Mouse (Mus musculus) bone marrow, adult 2 months (tissue): ENCODE data around the gene Tmem255b. TPM values are rescaled to one million over a fixed set of nuclear protein-coding genes. Genes with fewer than 3 reads are reported as not detected.

Source experiments
- H3K27ac ChIP-seq: fragments of 200-500 bp; 2 replicates; pipeline ENCODE4 v1.5.1; 2012; ENCODE audit warnings: low read depth, mild to moderate bottlenecking, control low read depth, inconsistent platforms, low read length; ENCODE audit not compliant: control insufficient read depth, poor library complexity, insufficient read depth
- H3K4me1 ChIP-seq: fragments of 200-500 bp; 2 replicates; pipeline ENCODE4 v1.6.1; 2011; ENCODE audit warnings: low read length; ENCODE audit not compliant: control insufficient read depth, insufficient read depth
- H3K4me3 ChIP-seq: fragments of 200-500 bp; replicated peaks from 2 replicates; pipeline ENCODE3; 2011; ENCODE audit warnings: mild to moderate bottlenecking, low read depth, low read length, control low read depth; ENCODE audit not compliant: control insufficient read depth
- CTCF ChIP-seq: fragments of 200-500 bp; IDR thresholded peaks from 2 replicates; pipeline ENCODE4 v1.5.1; 2011; ENCODE audit warnings: low read length, control low read depth; ENCODE audit not compliant: control insufficient read depth, insufficient read depth
- POLR2A ChIP-seq: fragments of 200-500 bp; IDR thresholded peaks from 2 replicates; pipeline ENCODE4 v1.6.1; 2011; ENCODE audit warnings: low read depth, mild to moderate bottlenecking, control low read depth, low read length, borderline replicate concordance; ENCODE audit not compliant: control insufficient read depth
- WGBS: fragments of 180-500 bp; shearing (Covaris S2); methylation state at CpG from one replicate; pipeline ENCODE4 v1.1.7; 2018; 5-methylcytosine and 5-hydroxymethylcytosine counted together
- polyA plus RNA-seq: library from polyadenylated mRNA; stranded (reverse); fragments of >200 nt; gene quantifications from 2 replicates; pipeline ENCODE4 v1.2.4, GENCODE M21; 2011; ENCODE audit warnings: low replicate concordance; ENCODE audit not compliant: missing spikeins, insufficient read depth, insufficient read length

Tmem255b gene
- polyA plus RNA-seq, 1 experiment: not detected

DNA sequence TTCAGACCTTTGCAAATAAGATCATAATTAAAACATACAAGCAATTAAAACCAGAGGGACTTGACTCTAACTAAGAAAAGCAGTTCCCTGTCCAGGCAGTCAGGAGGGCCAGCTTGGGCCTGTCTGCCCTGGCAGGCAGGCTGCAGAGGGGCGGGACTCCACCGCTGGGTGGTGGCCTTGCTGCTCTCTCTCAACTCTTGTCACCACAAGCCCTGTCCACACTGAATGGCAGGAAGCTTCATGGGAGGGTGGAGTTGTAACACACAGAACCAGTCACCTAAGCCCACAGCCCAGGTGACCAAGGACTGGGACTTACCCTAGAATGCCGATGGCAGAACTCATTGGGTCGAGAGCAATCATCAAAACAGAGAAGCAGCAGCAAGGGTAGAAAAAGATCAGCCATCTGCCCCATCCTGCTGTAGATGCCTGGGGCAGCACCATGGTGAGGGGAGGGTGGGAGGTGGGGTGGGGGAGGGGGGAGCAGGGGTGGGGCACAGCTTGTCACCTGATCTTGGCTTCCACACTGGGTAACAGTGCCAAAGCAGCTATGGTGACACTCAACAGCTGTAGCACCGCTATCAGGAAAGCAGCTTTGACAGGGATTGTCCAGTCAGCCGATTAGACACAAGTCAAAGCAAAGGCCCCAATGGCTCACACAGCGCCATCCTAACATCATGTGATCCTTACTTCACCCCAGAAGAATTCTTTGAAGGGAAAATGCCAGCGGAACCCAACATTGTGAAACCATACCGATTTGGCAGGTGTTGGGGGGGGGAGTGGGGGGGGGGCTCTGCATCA is 57.4 kb downstream of the Tmem255b start:
- H3K27ac ChIP-seq: no peak overlapping the region
- no peak overlapping the region for H3K4me3 ChIP-seq
- no peaks in the 10 kb centered on the region for H3K4me1 ChIP-seq
- 58% methylated on average over 9 of the region's 9 CpGs for WGBS
- no peak for TF ChIP-seq POLR2A
- TF ChIP-seq CTCF: no peak

- no peak for TF ChIP-seq CTCF
- TF ChIP-seq POLR2A: no peak
- Histone ChIP-seq H3K27ac (no peak overlapping the region), H3K4me3 (no peak overlapping the region), H3K4me1 (no peaks in the 10 kb centered on the region)
- 69% methylated on average over 11 of the region's 11 CpGs for WGBS
These were observed 58.0 kb downstream of the Tmem255b start for GRCm38 (mm10) chr8:13493011-13493410.

DNA sequence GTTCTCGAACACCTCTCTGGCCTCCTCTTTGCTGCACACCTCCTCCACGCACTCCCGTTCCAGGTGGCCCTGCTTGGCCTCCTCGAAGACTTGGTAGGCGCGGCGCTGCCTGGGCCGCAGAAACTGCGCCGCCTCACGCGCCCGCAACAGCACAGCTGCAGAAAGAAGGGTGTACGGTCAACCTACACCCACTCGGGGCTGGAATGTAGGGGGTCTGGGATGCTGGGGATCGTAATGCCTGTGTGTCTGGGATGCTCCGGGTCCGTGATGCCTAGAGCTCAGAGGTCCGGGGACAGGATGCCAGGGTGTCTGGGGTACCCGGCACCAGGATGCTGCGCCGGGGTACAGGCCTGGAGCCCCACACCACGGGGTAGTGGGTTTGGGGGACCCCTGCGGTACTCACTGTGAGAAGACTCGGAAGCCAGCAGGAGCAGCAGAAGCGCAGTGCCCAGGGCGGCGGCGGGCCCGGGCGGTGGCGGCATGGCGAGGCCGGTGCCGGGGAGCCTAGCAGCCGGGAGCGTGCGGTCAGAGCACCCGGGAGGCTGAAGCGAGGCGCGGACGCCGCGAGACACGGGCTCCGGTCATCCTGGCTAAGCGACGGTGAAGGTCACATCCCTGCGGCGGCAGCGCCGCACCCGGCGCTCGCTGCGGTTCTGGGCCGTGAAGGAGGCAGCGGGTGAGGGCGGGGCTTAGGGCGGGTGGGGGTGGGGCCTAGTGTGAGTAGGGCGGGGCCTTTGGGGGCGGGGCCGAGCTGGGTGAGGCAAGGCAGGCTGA is 59.1 kb downstream of the Tmem255b start, which contains the start of gene Gas6:
Gas6 (minus strand) TSS at position 633 of the 774 bp plus-strand sequence.
- Histone ChIP-seq H3K27ac (peak within 1 kb of the TSS; percentile 1; the same call in 1 of the 2 replicates), H3K4me1 (no peaks in the 10 kb centered on the region), H3K4me3 (no peak within 1 kb of the TSS)
- 2% methylated on average over 64 of the region's 64 CpGs for WGBS
- no peak for TF ChIP-seq CTCF
- TF ChIP-seq POLR2A: no peak

DNA sequence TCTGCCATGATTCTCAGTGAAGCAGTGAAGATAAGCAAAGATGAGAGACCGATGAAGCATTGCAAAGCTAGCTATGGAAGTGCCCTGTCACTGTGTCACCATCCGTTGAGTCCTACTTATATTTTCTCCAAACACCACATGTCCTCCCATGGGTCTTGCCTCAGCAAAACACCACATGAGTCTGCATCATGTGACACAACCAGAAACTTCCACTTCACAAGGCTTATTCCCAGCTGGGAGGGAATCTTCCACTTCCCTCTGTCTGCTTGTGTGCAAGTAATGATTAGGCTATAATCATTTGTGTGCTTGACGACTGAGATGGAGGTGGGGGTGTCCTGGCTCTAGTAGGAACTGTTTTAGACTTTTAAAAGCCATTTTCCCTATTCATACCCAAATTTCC is 66.2 kb downstream of the Tmem255b start:
- no peaks in the 10 kb centered on the region; the same call in 1 of the 2 replicates for H3K4me1 ChIP-seq
- 57% methylated on average over 3 of the region's 3 CpGs for WGBS
- H3K27ac ChIP-seq: no peak overlapping the region
- TF ChIP-seq POLR2A: no peak
- TF ChIP-seq CTCF: no peak
- no peak overlapping the region for H3K4me3 ChIP-seq

DNA sequence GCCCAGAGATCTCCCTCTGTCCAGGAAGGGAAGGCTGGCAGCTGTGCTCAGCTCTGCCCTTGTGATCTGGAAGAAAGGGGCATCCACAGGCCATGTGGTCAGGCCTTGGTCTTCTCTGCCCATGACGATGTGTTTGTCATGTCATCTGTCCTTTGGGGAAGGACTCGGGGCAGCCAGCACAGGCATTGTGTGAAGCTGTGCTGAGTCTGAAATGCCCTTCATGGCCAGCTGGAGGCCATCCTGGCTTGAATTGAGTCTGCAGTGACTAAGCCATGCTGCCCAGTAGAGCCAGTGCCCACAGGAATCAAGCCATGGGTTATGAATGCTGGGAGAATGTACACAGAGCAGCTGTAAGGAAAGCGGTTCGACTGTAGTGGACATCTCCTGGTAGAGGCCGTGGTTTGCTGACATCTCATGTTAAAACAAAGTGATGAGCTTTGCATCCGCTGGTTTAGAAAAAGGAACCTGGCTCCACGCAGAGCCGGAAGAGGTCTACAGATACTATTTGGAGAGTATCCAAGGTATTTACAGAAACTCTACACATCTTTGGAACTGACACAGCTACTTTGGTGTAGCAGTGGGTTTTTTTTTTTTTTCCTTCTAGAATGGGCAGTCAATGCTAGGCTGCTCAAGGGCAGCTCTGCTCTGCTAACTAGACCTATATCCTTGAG is 69.1 kb downstream of the Tmem255b start:
- TF ChIP-seq CTCF (no peak), POLR2A (no peak)
- H3K4me1 ChIP-seq: no peaks in the 10 kb centered on the region; the same call in 1 of the 2 replicates
- WGBS: 5% methylated on average over 8 of the region's 8 CpGs
- H3K4me3 ChIP-seq: no peak overlapping the region
- H3K27ac ChIP-seq: no peak overlapping the region

DNA sequence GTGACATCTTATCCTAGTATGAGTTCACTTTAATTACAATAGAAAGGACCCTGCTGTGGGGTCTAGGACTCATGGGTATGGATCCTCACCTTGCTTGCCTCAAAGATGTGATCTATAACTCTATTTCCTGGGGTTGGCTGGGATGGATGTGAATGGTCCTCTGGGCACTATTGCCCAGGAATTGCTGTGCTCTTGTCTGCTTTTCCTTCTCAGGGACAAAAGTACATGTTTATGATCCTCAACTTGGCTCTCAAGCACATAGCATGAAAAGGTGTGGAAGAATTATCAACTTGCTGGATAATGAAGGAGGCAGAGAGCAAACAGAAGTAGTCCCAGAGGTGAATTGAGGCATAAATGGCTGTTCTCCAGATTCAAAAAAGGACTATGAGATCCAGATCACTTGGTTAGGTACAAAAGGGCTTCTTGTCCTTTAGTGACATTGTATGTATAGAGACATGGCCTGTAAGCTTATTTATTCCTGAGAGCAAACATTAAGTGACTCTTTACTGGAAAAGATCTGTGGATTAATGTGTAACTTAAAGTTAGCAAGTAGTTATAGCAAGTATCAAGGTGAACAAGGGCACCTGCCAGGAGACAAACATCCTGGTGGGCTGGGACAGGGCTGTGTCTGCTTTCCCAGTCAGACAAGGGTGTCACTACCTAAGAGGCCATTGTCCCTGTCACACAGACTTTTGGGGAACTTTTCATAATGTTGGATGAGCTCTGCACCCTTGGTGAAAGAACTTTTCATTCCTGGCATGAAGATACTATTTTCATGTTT is 70.1 kb downstream of the Tmem255b start:
- Histone ChIP-seq H3K4me3 (no peak overlapping the region), H3K27ac (no peak overlapping the region), H3K4me1 (no peaks in the 10 kb centered on the region; the same call in 1 of the 2 replicates)
- TF ChIP-seq CTCF: no peak
- TF ChIP-seq POLR2A: no peak

- 3% methylated on average over 4 of the region's 4 CpGs for WGBS
- H3K4me1 ChIP-seq: no peaks in the 10 kb centered on the region; the same call in 1 of the 2 replicates
- H3K27ac ChIP-seq: no peak overlapping the region
These were observed 71.9 kb downstream of the Tmem255b start for GRCm38 (mm10) chr8:13506849-13507248.

More at GRCm38 (mm10) chr8:13506849-13507248, 71.9 kb downstream of the Tmem255b start:
- H3K4me3 ChIP-seq: no peak overlapping the region
- TF ChIP-seq CTCF (no peak), POLR2A (no peak)
